Mouse (Mus musculus): ENCODE data around the gene Hist1h2ae. TPM values are rescaled to one million over a fixed set of nuclear protein-coding genes. Genes with fewer than 3 reads are reported as not detected.
"Not testable (repeated sequence)": the region's sequence is repeated elsewhere in the genome, so short reads cannot be mapped to it uniquely, and the experiment has no call there.

Hist1h2ae gene
- total and polyA plus RNA-seq, 2 experiments from 2014 or later: 5.9 to 98.8 TPM

- not testable (repeated sequence) for H3K27me3 ChIP-seq (ENCODE audit: insufficient read depth, low read length); H3K36me3 ChIP-seq (ENCODE audit: insufficient read depth, low read length); H3K4me1 ChIP-seq (ENCODE audit: insufficient read depth, low read length); H3K9me3 ChIP-seq (ENCODE audit: low read length)
- DNase-seq (ENCODE audit: low spot score) (peak; percentile 97), ATAC-seq (ENCODE audit: low FRiP score) (peak; percentile 92)
- Histone ChIP-seq H3K4me2 (ENCODE audit: low read depth, low read length, poor library complexity, severe bottlenecking) (peak within 1 kb of the TSS; percentile 59), H3K27ac (ENCODE audit: low read depth, low read length) (peak within 1 kb of the TSS; percentile 77; the same call in 1 of the 2 replicates), H3K9ac (replicated peaks; ENCODE audit: low read length, poor library complexity, severe bottlenecking) (peak within 1 kb of the TSS; percentile 39), H3K4me3 (ENCODE audit: low read depth, low read length) (peak within 1 kb of the TSS; percentile 42)
- TF ChIP-seq CTCF (IDR thresholded peaks at IDR 0.05): peak; percentile 74
- under 1% methylated on average over 42 of the region's 47 CpGs for WGBS
These were observed 19.7 kb downstream of the Hist1h2ae start, which contains the start of gene Hist1h4f for GRCm38 (mm10) chr13:23551146-23551834. Gene Hist1h4f (minus strand): TSS chr13:23551648.

GRCm38 (mm10) chr13:23550761-23551145 is 20.3 kb downstream of the Hist1h2ae start:
- ATAC-seq (ENCODE audit: low FRiP score): no peak
- Histone ChIP-seq H3K27me3 (ENCODE audit: insufficient read depth, low read length) (no peaks in the 10 kb centered on the region), H3K36me3 (ENCODE audit: insufficient read depth, low read length) (no peaks in the 10 kb centered on the region), H3K9me3 (ENCODE audit: low read length) (no peaks in the 10 kb centered on the region), H3K27ac (ENCODE audit: low read depth, low read length) (peak overlapping the region; percentile 77; the same call in 1 of the 2 replicates), H3K9ac (replicated peaks; ENCODE audit: low read length, poor library complexity, severe bottlenecking) (peak overlapping the region; percentile 39), H3K4me1 (ENCODE audit: insufficient read depth, low read length) (peaks cover 7% of the 10 kb centered on the region; the same call in 1 of the 2 replicates), H3K4me3 (ENCODE audit: low read depth, low read length) (peak overlapping the region; percentile 42), H3K4me2 (ENCODE audit: low read depth, low read length, poor library complexity, severe bottlenecking) (peak overlapping the region; percentile 59)
- WGBS: 7% methylated on average over 3 of the region's 3 CpGs
- TF ChIP-seq CTCF (IDR thresholded peaks at IDR 0.05): no peak
- DNase-seq (ENCODE audit: low spot score): no peak

- Histone ChIP-seq H3K4me1 (ENCODE audit: insufficient read depth, low read length) (0 out of 2 replicates have a peak, but pooled peaks cover 4% of the 10 kb centered on the region), H3K9ac (replicated peaks; ENCODE audit: low read length, poor library complexity, severe bottlenecking) (no peak overlapping the region), H3K27me3 (ENCODE audit: insufficient read depth, low read length) (no peaks in the 10 kb centered on the region), H3K27ac (ENCODE audit: low read depth, low read length) (no peak overlapping the region), H3K36me3 (ENCODE audit: insufficient read depth, low read length) (no peaks in the 10 kb centered on the region), H3K9me3 (ENCODE audit: low read length) (no peaks in the 10 kb centered on the region), H3K4me2 (ENCODE audit: low read depth, low read length, poor library complexity, severe bottlenecking) (no peak overlapping the region), H3K4me3 (ENCODE audit: low read depth, low read length) (no peak overlapping the region)
- TF ChIP-seq CTCF (IDR thresholded peaks at IDR 0.05): no peak
- WGBS: 76% methylated on average over 5 of the region's 5 CpGs
- DNase-seq (ENCODE audit: low spot score): no peak
- no peak for ATAC-seq (ENCODE audit: low FRiP score)
These were observed 24.3 kb downstream of the Hist1h2ae start for GRCm38 (mm10) chr13:23546694-23547093.

GRCm38 (mm10) chr13:23544787-23545120 is 26.3 kb downstream of the Hist1h2ae start:
- not testable (repeated sequence) for ATAC-seq (ENCODE audit: low FRiP score); H3K9ac ChIP-seq (replicated peaks; ENCODE audit: low read length, poor library complexity, severe bottlenecking); H3K36me3 ChIP-seq (ENCODE audit: insufficient read depth, low read length); H3K9me3 ChIP-seq (ENCODE audit: low read length); H3K27ac ChIP-seq (ENCODE audit: low read depth, low read length); H3K27me3 ChIP-seq (ENCODE audit: insufficient read depth, low read length); H3K4me1 ChIP-seq (ENCODE audit: insufficient read depth, low read length); DNase-seq (ENCODE audit: low spot score)
- 0% methylated on average over 8 of the region's 14 CpGs for WGBS
- Histone ChIP-seq H3K4me3 (ENCODE audit: low read depth, low read length) (peak overlapping the region; percentile 45), H3K4me2 (ENCODE audit: low read depth, low read length, poor library complexity, severe bottlenecking) (peak overlapping the region; percentile 36; the same call in 1 of the 2 replicates)

- no peak for TF ChIP-seq CTCF (IDR thresholded peaks at IDR 0.05)
- H3K4me1 ChIP-seq (ENCODE audit: insufficient read depth, low read length): no peaks in the 10 kb centered on the region
- H3K36me3 ChIP-seq (ENCODE audit: insufficient read depth, low read length): no peaks in the 10 kb centered on the region
- peak within 1 kb of the TSS; percentile 65 for H3K4me2 ChIP-seq (ENCODE audit: low read depth, low read length, poor library complexity, severe bottlenecking)
- WGBS: under 1% methylated on average over 24 of the region's 45 CpGs
- peak within 1 kb of the TSS; percentile 75 for H3K27ac ChIP-seq (ENCODE audit: low read depth, low read length)
- ATAC-seq (ENCODE audit: low FRiP score): peak; percentile 96
- H3K9ac ChIP-seq (replicated peaks; ENCODE audit: low read length, poor library complexity, severe bottlenecking): peak within 1 kb of the TSS; percentile 48; the same call in 1 of the 2 replicates
- peak; percentile 98 for DNase-seq (ENCODE audit: low spot score)
- no peaks in the 10 kb centered on the region for H3K27me3 ChIP-seq (ENCODE audit: insufficient read depth, low read length)
- H3K9me3 ChIP-seq (ENCODE audit: low read length): no peaks in the 10 kb centered on the region
- peak within 1 kb of the TSS; percentile 45 for H3K4me3 ChIP-seq (ENCODE audit: low read depth, low read length)
These were observed 26.8 kb downstream of the Hist1h2ae start, which contains the start of gene Hist1h3f for GRCm38 (mm10) chr13:23543965-23544786. Gene Hist1h3f (plus strand): TSS chr13:23544052.

- H3K9me3 ChIP-seq (ENCODE audit: low read length); H3K4me1 ChIP-seq (ENCODE audit: insufficient read depth, low read length); H3K27me3 ChIP-seq (ENCODE audit: insufficient read depth, low read length); H3K36me3 ChIP-seq (ENCODE audit: insufficient read depth, low read length): not testable (repeated sequence)
- WGBS: under 1% methylated on average over 22 of the region's 42 CpGs
- peak within 1 kb of the TSS; percentile 45 for H3K4me3 ChIP-seq (ENCODE audit: low read depth, low read length)
- H3K27ac ChIP-seq (ENCODE audit: low read depth, low read length): peak within 1 kb of the TSS; percentile 75
- H3K9ac ChIP-seq (replicated peaks; ENCODE audit: low read length, poor library complexity, severe bottlenecking): peak within 1 kb of the TSS; percentile 48; the same call in 1 of the 2 replicates
- ATAC-seq (ENCODE audit: low FRiP score) (peak; percentile 78), DNase-seq (ENCODE audit: low spot score) (peak; percentile 93)
- peak within 1 kb of the TSS; percentile 65 for H3K4me2 ChIP-seq (ENCODE audit: low read depth, low read length, poor library complexity, severe bottlenecking)
These were observed 27.9 kb downstream of the Hist1h2ae start, which contains the start of gene Hist1h2bh for GRCm38 (mm10) chr13:23542999-23543607. Gene Hist1h2bh (minus strand): TSS chr13:23543392.

- 6% methylated on average over 3 of the region's 3 CpGs for WGBS
- H3K9me3 ChIP-seq (ENCODE audit: low read length); H3K36me3 ChIP-seq (ENCODE audit: insufficient read depth, low read length); ATAC-seq (ENCODE audit: low FRiP score); H3K27ac ChIP-seq (ENCODE audit: low read depth, low read length); H3K4me1 ChIP-seq (ENCODE audit: insufficient read depth, low read length); DNase-seq (ENCODE audit: low spot score); H3K27me3 ChIP-seq (ENCODE audit: insufficient read depth, low read length): not testable (repeated sequence)
- Histone ChIP-seq H3K4me3 (ENCODE audit: low read depth, low read length) (peak overlapping the region; percentile 45), H3K4me2 (ENCODE audit: low read depth, low read length, poor library complexity, severe bottlenecking) (peak overlapping the region; percentile 65), H3K9ac (replicated peaks; ENCODE audit: low read length, poor library complexity, severe bottlenecking) (0 out of 2 replicates have a peak overlapping the region, but pooled peaks have one; percentile 4)
These were observed 28.6 kb downstream of the Hist1h2ae start for GRCm38 (mm10) chr13:23542225-23542980.
